Mouse (Mus musculus) liver, adult 2 months (tissue): ENCODE measurements around the gene Kcnt1.

Source experiments
- CTCF ChIP-seq: fragments of 200-500 bp; IDR thresholded peaks from 2 replicates; pipeline ENCODE4 v1.5.1; 2011; ENCODE audit warnings: low read depth, low read length, control low read depth
- POLR2A ChIP-seq: fragments of 200-500 bp; IDR thresholded peaks from 2 replicates; pipeline ENCODE4 v1.6.1; 2011; ENCODE audit warnings: low read length, control low read depth; ENCODE audit not compliant: insufficient read depth; ENCODE audit errors: extremely low read depth

DNA sequence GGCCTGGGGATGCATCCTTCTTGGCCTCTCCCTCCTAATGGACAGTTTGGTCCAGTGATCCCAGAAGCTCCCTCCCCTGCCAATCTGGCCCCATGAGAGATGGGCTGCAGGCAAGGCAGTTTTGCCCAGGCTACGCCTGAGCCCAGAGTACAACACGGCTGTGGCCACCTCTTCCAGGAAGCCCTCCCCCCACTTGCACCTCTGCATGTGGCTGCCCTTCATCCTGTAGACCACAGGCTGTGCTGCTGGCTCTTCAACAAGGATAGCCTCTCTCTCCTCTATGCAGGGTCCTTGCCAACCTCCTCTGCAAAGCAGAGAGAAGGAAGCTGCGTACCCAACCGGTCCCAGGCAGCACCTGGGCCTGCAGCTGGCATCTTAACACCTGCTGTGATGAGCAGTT is 15.5 kb downstream of the Kcnt1 start:
- TF ChIP-seq POLR2A = no peak
- TF ChIP-seq CTCF = no peak
